Mouse (Mus musculus) left cerebral cortex, adult 11 months (tissue): ENCODE results near the gene Gm5127.

Experiments used
- DNase-seq: peaks from one replicate; pipeline ENCODE4 v3.0.0; 2022; ENCODE audit warnings: low spot score

Gm5127 gene

GRCm38 (mm10) chrX:106582886-106583285, at the start of gene Gm5127:
Gm5127 (plus strand) TSS chrX:106583186.
- no peak for DNase-seq

- no peak for DNase-seq
Measured at GRCm38 (mm10) chrX:106536359-106536758, 46.6 kb upstream of the Gm5127 start.

- no peak for DNase-seq
Measured at GRCm38 (mm10) chrX:106555457-106555856, 27.5 kb upstream of the Gm5127 start.

- no peak for DNase-seq
Measured at GRCm38 (mm10) chrX:106578966-106579365, 4.0 kb upstream of the Gm5127 start.

GRCm38 (mm10) chrX:106580410-106580809, 2.6 kb upstream of the Gm5127 start:
- no peak for DNase-seq

- no peak for DNase-seq
Measured at GRCm38 (mm10) chrX:106582197-106582596, 789 bp upstream of the Gm5127 start.

GRCm38 (mm10) chrX:106593914-106594313, 10.9 kb downstream of the Gm5127 start:
- DNase-seq, result no peak

GRCm38 (mm10) chrX:106595904-106596303, 12.9 kb downstream of the Gm5127 start:
- DNase-seq, result no peak

- no peak for DNase-seq
Measured at GRCm38 (mm10) chrX:106602574-106603258, 19.7 kb downstream of the Gm5127 start.

- DNase-seq, result no peak
Measured at GRCm38 (mm10) chrX:106603386-106603785, 20.4 kb downstream of the Gm5127 start, which contains the start of gene Cysltr1. Cysltr1 (minus strand) TSS chrX:106603679.

GRCm38 (mm10) chrX:106622512-106622911, 39.5 kb downstream of the Gm5127 start:
- no peak for DNase-seq

GRCm38 (mm10) chrX:106623667-106624066, 40.7 kb downstream of the Gm5127 start:
- no peak for DNase-seq

GRCm38 (mm10) chrX:106628514-106628913, 45.5 kb downstream of the Gm5127 start:
- no peak for DNase-seq

GRCm38 (mm10) chrX:106633543-106633942, 50.6 kb downstream of the Gm5127 start:
- DNase-seq, result no peak

GRCm38 (mm10) chrX:106634799-106635541, 52.0 kb downstream of the Gm5127 start:
- no peak for DNase-seq

GRCm38 (mm10) chrX:106662101-106662500, 79.1 kb downstream of the Gm5127 start:
- no peak for DNase-seq

- DNase-seq, result no peak
Measured at GRCm38 (mm10) chrX:106704590-106704989, 121.6 kb downstream of the Gm5127 start.

- DNase-seq, result no peak
Measured at GRCm38 (mm10) chrX:106717160-106717559, 134.2 kb downstream of the Gm5127 start.

- no peak for DNase-seq
Measured at GRCm38 (mm10) chrX:106742241-106742640, 159.3 kb downstream of the Gm5127 start.

GRCm38 (mm10) chrX:106755272-106755671, 172.3 kb downstream of the Gm5127 start:
- DNase-seq, result no peak
